Mouse (Mus musculus) heart, embryonic 11.5 days (tissue): ENCODE results near the gene Epb41l2. TPM values are rescaled to one million over a fixed set of nuclear protein-coding genes. Genes with fewer than 3 reads are reported as not detected.

Experiments used
- ATAC-seq: fragments of 200-750 bp; cut with Nextera tagmentation; replicated peaks from 2 replicates; pipeline ENCODE4 v1.8.0; 2017; ENCODE audit warnings: moderate library complexity; ENCODE audit not compliant: insufficient number of reproducible peaks, low FRiP score, low TSS enrichment
- H3K27ac ChIP-seq: fragments of 300-500 bp; sonication (generic); 2 replicates; pipeline ENCODE4 v1.5.1; 2014; ENCODE audit warnings: mild to moderate bottlenecking, low read depth, low read length
- H3K27me3 ChIP-seq: fragments of 300-500 bp; sonication (generic); 2 replicates; pipeline ENCODE4 v1.6.1; 2014; ENCODE audit warnings: mild to moderate bottlenecking, low read length, mixed read lengths; ENCODE audit not compliant: control insufficient read depth, insufficient read depth
- H3K36me3 ChIP-seq: fragments of 300-500 bp; sonication (generic); 2 replicates; pipeline ENCODE4 v1.6.1; 2014; ENCODE audit warnings: mild to moderate bottlenecking, low read length, moderate library complexity, mixed read lengths; ENCODE audit not compliant: control insufficient read depth, insufficient read depth
- H3K4me1 ChIP-seq: fragments of 300-500 bp; sonication (generic); 2 replicates; pipeline ENCODE4 v1.6.1; 2014; ENCODE audit warnings: low read length; ENCODE audit not compliant: control insufficient read depth, insufficient read depth
- H3K4me2 ChIP-seq: fragments of 300-500 bp; sonication (generic); 2 replicates; pipeline ENCODE4 v1.6.1; 2014; ENCODE audit warnings: mild to moderate bottlenecking, moderate library complexity
- H3K4me3 ChIP-seq: fragments of 300-500 bp; sonication (generic); 2 replicates; pipeline ENCODE4 v1.5.1; 2014; ENCODE audit warnings: low read depth, low read length
- H3K9ac ChIP-seq: fragments of 300-500 bp; sonication (generic); 2 replicates; pipeline ENCODE4 v1.6.1; 2014; ENCODE audit warnings: mild to moderate bottlenecking, low read depth, low read length, moderate library complexity
- H3K9me3 ChIP-seq: fragments of 300-500 bp; sonication (generic); replicated peaks from 2 replicates; pipeline ENCODE4 v1.6.1; 2016; ENCODE audit warnings: low read length; ENCODE audit not compliant: control insufficient read depth
- WGBS: fragments of 180-500 bp; shearing (Covaris S2); extraction: QIAGEN DNeasy Blood & Tissue Kit; methylation state at CpG from one replicate; pipeline ENCODE4 v1.1.7; 2014; ENCODE audit not compliant: insufficient replicate concordance; 5-methylcytosine and 5-hydroxymethylcytosine counted together
- polyA plus RNA-seq: library from polyadenylated mRNA; unstranded; fragments of >200 nt; fragmentation: Nextera tagmentation; extraction: Ambion mirVana; gene quantifications from 2 replicates; pipeline ENCODE4 v1.2.1, GENCODE M21; 2014

The Epb41l2 gene
- polyA plus RNA-seq, 1 experiment from 2014 or later, result 51.5 TPM

DNA sequence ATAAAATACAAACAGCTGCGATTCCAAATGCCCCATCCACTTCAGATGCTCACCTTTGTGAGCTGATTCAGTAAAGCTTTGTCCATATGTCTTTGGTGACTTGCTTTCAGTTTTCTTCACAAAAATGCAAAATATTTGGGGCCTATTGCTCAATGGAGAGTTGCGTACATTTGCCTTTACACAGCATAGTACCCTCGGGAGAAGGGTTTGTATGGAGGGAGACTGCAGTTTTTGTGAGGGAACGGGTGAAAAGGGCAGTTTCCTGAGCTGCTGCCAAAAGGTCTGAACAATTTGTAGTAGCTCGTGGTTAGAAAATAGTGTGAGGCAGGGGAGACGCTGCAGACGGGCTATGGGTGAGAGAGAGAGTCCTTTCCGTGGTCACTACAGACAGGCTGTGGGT lies 40.5 kb downstream of the Epb41l2 start:
- H3K4me2 ChIP-seq, result no peak overlapping the region
- 63% methylated on average over 8 of the region's 8 CpGs for WGBS
- H3K9ac ChIP-seq, result no peak overlapping the region
- H3K9me3 ChIP-seq, result no peaks in the 10 kb centered on the region
- peaks cover 49% of the 10 kb centered on the region for H3K4me1 ChIP-seq
- no peak overlapping the region for H3K27ac ChIP-seq
- no peak overlapping the region for H3K4me3 ChIP-seq
- ATAC-seq, result no peak
- H3K36me3 ChIP-seq, result no peaks in the 10 kb centered on the region
- H3K27me3 ChIP-seq, result no peaks in the 10 kb centered on the region

GRCm38 (mm10) chr10:25400646-25401045 lies 41.0 kb downstream of the Epb41l2 start:
- Histone ChIP-seq H3K9me3 (no peaks in the 10 kb centered on the region), H3K4me2 (no peak overlapping the region), H3K27me3 (no peaks in the 10 kb centered on the region), H3K4me1 (peaks cover 49% of the 10 kb centered on the region), H3K36me3 (no peaks in the 10 kb centered on the region), H3K27ac (no peak overlapping the region), H3K9ac (no peak overlapping the region), H3K4me3 (no peak overlapping the region)
- 63% methylated on average over 9 of the region's 9 CpGs for WGBS
- ATAC-seq, result no peak

DNA sequence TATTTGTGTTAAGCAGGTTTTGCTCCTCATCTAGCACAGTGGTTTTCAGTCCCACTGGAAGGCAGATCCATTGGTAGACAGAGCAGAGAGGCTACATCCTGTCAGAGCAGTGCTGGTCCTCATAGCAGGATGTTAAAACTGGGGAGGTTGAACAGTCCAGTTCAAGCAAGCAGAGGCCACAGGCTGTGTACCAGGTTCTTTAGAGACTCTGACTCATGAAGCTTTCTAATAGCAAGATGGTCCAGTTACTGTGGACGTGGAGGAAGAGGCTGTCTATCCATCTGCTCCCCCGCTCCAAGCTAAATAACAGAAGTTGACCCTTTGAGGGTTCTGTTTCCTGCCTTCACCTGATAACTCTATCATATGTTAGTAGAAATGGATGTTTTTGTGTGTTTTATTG lies 41.8 kb downstream of the Epb41l2 start:
- no peak for ATAC-seq
- no peaks in the 10 kb centered on the region for H3K9me3 ChIP-seq
- H3K27me3 ChIP-seq, result no peaks in the 10 kb centered on the region
- no peak overlapping the region for H3K27ac ChIP-seq
- WGBS, result 69% methylated on average over 2 of the region's 2 CpGs
- no peak overlapping the region for H3K4me3 ChIP-seq
- H3K9ac ChIP-seq, result no peak overlapping the region
- H3K36me3 ChIP-seq, result no peaks in the 10 kb centered on the region
- peaks cover 45% of the 10 kb centered on the region for H3K4me1 ChIP-seq
- H3K4me2 ChIP-seq, result no peak overlapping the region

DNA sequence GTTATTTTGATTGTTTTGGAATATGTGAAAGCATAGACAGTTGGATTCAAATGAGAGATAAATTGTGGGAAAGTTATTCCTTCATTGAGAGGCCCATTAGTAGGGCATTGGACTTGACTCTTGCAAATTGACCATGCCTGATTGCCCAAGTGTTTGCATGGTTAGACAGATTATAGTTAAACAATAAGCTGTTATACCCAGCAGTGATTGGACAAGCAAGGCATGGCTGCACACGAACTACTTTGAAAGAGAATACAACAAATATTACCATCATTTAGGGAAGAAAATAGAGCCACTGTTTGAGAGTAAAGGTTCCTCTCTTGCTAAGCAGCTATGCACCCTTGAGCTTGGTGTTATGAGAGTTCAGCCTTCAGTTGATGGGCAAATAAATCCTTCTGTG lies 43.3 kb downstream of the Epb41l2 start:
- 81% methylated on average over 1 of the region's 1 CpGs for WGBS
- no peaks in the 10 kb centered on the region for H3K9me3 ChIP-seq
- peaks cover 34% of the 10 kb centered on the region for H3K4me1 ChIP-seq

DNA sequence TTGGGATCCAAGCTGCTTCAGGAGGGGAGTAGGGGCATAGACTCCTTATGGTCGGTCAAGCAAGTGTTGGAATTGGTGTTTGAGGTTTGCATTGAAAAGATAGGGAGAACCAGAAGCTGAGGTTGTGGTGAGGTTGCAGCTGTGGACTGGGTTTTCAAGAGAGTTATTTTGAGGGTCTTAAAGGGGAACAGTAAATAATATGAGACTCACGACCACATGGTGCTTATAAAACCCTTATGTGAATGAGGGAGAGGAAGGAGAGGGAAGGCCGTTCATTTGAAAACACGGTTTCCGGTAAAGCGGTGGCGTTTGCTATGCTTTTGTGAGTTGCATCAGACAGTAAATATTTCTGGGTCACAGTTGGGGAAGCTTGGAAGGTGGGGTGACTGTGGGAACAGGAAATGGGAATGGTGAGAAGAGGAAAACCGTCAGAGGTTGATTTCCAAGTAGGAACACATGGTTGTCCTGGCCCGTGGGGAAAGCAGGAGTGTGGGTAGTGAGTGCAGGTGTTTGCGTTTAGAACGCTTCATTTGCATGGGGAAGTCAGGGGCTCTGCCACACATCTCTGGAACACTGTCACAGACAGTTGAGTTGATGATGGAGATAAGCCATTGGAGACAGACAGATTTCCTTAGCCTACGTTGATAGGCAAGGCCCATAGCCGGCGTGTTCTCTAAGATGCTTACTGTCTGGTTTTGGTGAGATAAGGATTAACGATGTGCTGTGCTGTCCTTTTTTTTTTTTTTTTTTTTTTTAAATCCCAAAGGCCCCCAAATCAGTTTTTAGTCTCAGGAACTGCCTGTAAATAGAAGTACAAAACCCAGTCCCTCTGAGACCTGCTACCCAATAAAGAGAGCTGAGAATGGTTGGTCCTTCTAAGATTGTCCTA lies 44.5 kb downstream of the Epb41l2 start:
- H3K36me3 ChIP-seq, result no peaks in the 10 kb centered on the region
- H3K9me3 ChIP-seq, result no peaks in the 10 kb centered on the region
- peaks cover 32% of the 10 kb centered on the region for H3K4me1 ChIP-seq
- WGBS, result 57% methylated on average over 15 of the region's 15 CpGs
- H3K4me3 ChIP-seq, result no peak overlapping the region
- H3K27ac ChIP-seq, result no peak overlapping the region
- H3K4me2 ChIP-seq, result no peak overlapping the region
- no peaks in the 10 kb centered on the region for H3K27me3 ChIP-seq
- no peak overlapping the region for H3K9ac ChIP-seq
- ATAC-seq, result no peak

More for the DNA sequence above, 43.3 kb downstream of the Epb41l2 start:
- Histone ChIP-seq H3K27me3 (no peaks in the 10 kb centered on the region), H3K27ac (no peak overlapping the region), H3K9ac (no peak overlapping the region), H3K4me2 (no peak overlapping the region), H3K36me3 (no peaks in the 10 kb centered on the region), H3K4me3 (no peak overlapping the region)
- ATAC-seq, result no peak

- WGBS, result 52% methylated on average over 6 of the region's 6 CpGs
- H3K9me3 ChIP-seq, result no peaks in the 10 kb centered on the region
- peaks cover 32% of the 10 kb centered on the region for H3K4me1 ChIP-seq
- ATAC-seq, result no peak
- H3K36me3 ChIP-seq, result no peaks in the 10 kb centered on the region
- H3K4me2 ChIP-seq, result no peak overlapping the region
- no peaks in the 10 kb centered on the region for H3K27me3 ChIP-seq
- H3K27ac ChIP-seq, result no peak overlapping the region
- no peak overlapping the region for H3K4me3 ChIP-seq
- no peak overlapping the region for H3K9ac ChIP-seq
These were observed 45.1 kb downstream of the Epb41l2 start for GRCm38 (mm10) chr10:25404702-25405098.

DNA sequence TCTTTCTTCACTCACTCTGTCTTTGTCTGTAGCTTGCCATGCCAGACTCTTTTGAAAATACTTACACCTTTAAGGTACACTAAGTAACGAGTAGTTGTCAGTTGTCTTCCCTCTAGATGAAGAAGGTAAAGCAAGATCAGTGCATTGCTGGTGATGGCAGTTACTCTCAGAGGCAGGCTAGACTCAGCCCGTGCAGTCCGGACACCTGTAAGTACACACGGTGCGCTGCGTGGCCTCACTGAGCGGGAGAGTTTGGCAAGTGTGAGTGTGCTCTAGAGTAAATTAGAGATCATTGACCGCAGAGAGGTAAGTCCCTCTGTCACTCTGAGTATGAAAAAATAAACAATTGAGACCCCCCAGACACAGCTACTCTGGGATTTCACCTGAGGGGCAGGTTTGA lies 46.0 kb downstream of the Epb41l2 start:
- ATAC-seq, result no peak
- H3K4me3 ChIP-seq, result no peak overlapping the region
- H3K9me3 ChIP-seq, result no peaks in the 10 kb centered on the region
- no peaks in the 10 kb centered on the region for H3K27me3 ChIP-seq
- H3K36me3 ChIP-seq, result no peaks in the 10 kb centered on the region
- H3K27ac ChIP-seq, result no peak overlapping the region
- 81% methylated on average over 8 of the region's 8 CpGs for WGBS
- H3K4me2 ChIP-seq, result no peak overlapping the region
- no peak overlapping the region for H3K9ac ChIP-seq
- peaks cover 25% of the 10 kb centered on the region for H3K4me1 ChIP-seq

GRCm38 (mm10) chr10:25406695-25407094 lies 47.1 kb downstream of the Epb41l2 start:
- Histone ChIP-seq H3K36me3 (no peaks in the 10 kb centered on the region), H3K4me1 (peaks cover 15% of the 10 kb centered on the region), H3K9me3 (no peaks in the 10 kb centered on the region), H3K4me2 (no peak overlapping the region), H3K9ac (no peak overlapping the region), H3K27ac (no peak overlapping the region), H3K4me3 (no peak overlapping the region), H3K27me3 (no peaks in the 10 kb centered on the region)
- no peak for ATAC-seq
- WGBS, result 71% methylated on average over 5 of the region's 5 CpGs

DNA sequence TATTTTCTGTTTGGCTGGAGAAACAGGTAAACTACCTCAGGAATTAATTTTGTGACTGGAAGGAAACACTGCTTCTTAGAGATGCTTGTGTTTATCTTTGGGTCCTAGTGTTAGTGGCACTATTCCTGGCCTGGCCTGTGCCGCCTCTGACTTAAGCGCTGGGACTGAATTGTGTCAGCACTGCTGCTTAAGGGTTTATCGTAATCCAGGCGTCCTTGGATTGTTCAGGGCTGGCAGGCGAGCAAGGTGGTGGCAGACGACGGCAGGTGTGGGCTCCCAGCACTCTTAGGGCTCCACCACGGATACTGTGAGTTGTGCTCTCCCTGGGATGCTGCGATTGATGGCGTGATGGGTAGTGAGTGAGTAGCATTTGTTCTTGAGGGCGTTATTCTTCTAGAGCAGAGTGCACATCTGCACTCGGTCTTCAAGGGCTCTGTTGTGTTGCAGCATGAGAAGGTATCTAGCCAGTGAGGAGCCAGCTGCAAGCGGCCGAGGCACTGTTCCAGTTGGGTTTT lies 48.6 kb downstream of the Epb41l2 start:
- H3K4me1 ChIP-seq, result peaks cover 15% of the 10 kb centered on the region
- WGBS, result 57% methylated on average over 14 of the region's 14 CpGs
- no peak overlapping the region for H3K27ac ChIP-seq

More for the DNA sequence above, 48.6 kb downstream of the Epb41l2 start:
- Histone ChIP-seq H3K27me3 (no peaks in the 10 kb centered on the region), H3K36me3 (no peaks in the 10 kb centered on the region), H3K4me3 (no peak overlapping the region), H3K9me3 (no peaks in the 10 kb centered on the region), H3K4me2 (no peak overlapping the region), H3K9ac (no peak overlapping the region)
- no peak; the same call in 1 of the 2 replicates for ATAC-seq
